Mouse (Mus musculus): Measurements from ENCODE around the gene Cryba1. TPM values are rescaled to one million over a fixed set of nuclear protein-coding genes. Genes with fewer than 3 reads are reported as not detected.
"Not testable (repeated sequence)": the region's sequence is repeated elsewhere in the genome, so short reads cannot be mapped to it uniquely, and the experiment has no call there.

Gene Cryba1
- not detected in 2 replicates for polyA plus RNA-seq (2012; rRNA removed)

DNA sequence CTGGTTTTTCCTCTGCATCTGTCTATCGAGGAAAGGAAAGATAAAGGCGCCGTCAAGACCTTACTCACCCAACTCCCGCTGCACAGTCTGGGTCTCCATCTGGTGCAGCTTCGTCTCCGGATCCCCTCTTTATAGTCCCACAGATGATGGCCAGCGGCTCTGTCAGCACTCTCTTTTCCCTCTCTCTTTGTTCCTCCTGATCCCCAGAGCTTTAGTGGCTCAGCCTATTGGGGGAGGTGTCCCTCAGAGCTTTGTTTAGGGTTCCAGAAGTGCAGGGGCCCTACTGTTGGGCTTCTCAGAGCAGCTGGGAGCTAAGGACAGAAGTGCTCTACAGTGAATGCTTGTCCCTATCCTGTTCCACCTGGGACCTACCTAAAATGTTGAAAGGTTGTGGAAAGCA, at the start of gene Cryba1:
Gene Cryba1, minus strand, starts transcription at position 101 of the 400 bp plus-strand sequence.
- DNase-seq (ENCODE audit: low read depth) = no peak

DNA sequence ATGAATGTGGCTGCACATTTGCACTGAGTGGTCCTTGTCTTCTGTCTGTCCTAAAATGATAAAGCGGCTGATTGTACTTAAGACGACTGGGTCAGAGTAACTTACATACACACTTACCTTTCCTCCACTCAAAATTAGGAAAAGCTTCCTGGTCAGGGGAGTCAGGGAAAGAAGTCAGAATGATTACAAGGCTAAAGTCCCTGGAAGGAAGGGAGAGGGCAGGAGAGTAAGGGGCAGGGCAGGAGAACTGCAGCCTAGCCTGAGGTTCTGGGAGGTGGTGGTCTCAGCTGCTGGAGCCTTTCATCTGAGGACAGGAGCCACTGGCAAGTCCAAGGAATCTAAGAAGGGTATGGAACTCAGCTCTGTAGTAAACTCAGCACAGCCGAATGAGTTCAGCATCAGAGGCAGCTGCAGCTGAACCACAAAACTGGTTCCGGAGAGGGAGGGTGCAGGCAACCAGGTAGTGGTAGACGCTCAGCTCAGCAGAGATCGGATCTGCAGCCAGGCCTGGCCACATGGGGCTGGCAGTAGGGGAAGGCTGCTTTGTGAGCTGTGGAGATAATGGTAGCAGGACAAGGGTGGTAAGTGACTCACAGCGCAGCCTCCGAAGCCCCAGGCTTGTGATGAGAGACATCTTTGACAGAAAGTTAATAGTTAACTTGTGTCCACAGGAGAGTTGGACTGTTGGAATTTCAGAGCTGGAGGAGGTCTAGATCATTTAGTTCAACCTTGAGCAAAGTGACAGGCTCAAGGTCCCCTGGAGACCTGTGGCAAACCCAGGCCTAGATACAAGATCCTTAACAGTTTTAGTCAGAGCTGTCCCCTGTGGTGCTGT, 47.0 kb upstream of the Cryba1 start:
- DNase-seq (ENCODE audit: low read depth) = no peak

- DNase-seq (ENCODE audit: low read depth) = no peak
Observed at GRCm38 (mm10) chr11:77770346-77770745, 45.3 kb upstream of the Cryba1 start.

DNA sequence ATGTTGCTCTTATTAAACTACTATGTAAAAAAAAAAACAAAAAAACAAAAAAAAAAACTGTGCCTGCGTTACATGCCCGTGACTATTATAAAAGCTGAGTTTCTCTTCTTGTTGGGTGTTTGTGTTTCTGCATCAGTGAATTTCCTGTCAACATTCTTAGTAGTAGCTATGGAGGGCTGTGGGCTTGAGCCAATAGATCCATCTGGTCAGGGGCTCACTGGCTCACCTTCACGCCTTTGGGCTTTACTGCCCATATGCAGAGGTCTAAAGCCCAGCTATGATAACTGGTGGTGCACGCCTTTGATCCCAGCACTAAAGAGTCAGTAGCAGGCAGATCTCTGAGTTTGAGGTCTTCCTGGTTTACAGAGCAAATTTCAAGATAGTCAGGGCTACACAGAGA, 44.4 kb upstream of the Cryba1 start:
- no peak for DNase-seq (ENCODE audit: low read depth)

DNA sequence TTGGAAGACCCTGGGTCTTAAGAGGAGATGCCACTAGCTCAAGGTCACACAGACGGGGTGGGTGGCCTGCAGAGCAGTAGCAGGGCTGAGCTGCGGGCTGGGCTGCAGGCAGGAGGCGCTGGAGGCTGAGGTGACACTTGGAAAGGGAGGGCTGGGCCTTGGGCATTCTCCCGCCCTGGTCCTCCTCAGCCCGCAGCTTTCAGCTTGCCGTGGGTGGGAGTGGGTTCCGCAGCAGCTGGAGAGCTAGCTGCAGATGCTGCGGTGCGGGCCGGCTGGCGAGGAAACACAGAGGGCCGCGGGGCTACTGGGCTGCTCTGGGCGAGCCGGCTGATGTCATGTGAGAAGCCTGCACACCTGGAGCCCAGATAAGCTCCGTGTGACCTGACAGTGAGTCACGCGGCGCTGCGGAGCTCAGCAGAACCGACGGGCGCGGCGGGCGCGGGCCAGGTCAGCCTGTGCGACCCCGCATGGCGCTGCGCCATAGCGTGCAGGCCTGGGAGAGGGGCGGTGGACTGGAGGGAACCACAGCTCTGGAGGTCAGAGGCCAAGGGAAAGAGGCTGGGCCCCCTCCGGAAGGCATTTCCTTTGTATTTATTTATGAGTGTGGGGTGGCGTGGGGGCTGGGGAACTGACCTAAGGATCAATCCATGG, 41.4 kb upstream of the Cryba1 start:
- DNase-seq (ENCODE audit: low read depth) = no peak

DNA sequence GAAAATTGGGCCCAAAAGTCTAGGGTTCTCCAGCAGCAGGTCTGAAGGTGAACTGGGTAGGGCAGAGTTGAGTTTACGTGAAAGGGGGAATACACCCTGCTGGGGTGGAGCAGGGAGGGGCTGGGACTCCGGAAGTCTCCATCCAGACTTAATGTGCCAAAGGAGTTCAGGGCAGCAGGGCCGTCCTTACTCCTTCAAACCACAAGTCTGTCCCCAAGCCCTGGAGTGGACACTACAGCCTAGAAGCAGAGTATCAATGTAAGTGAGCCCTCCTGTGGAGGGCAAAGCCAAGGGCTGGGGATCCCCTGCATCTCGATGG, 40.3 kb upstream of the Cryba1 start:
- no peak for DNase-seq (ENCODE audit: low read depth)

- DNase-seq (ENCODE audit: low read depth) = no peak
Observed at GRCm38 (mm10) chr11:77764694-77765458, 39.8 kb upstream of the Cryba1 start.

GRCm38 (mm10) chr11:77763673-77764340, 38.7 kb upstream of the Cryba1 start:
- no peak for DNase-seq (ENCODE audit: low read depth)

- DNase-seq (ENCODE audit: low read depth) = no peak
Observed at GRCm38 (mm10) chr11:77762783-77763672, 37.9 kb upstream of the Cryba1 start, which contains the start of gene Myo18a. TSS of gene Myo18a (plus strand) at chr11:77763246.

DNA sequence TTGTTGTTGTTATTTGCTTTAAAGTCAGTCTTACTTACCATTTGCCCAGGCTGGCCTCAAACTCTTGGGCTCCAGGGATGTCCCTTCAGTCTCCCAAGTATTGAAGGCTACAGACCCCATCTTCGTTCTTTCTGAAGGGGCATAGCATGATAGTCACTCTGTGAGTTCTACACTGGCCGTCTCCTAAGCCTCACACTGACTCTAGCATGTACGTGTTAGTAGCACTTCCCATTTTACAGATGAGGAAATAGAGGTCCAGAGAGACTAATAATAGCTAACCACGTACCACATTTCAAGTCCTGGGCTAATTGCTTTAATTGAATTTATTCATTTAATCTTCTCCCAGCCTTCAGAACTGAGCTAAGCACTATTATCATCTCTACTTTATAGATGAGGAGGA, 34.9 kb upstream of the Cryba1 start:
- no peak for DNase-seq (ENCODE audit: low read depth)

- DNase-seq (ENCODE audit: low read depth) = no peak
Observed at GRCm38 (mm10) chr11:77753469-77753868, 28.4 kb upstream of the Cryba1 start.

DNA sequence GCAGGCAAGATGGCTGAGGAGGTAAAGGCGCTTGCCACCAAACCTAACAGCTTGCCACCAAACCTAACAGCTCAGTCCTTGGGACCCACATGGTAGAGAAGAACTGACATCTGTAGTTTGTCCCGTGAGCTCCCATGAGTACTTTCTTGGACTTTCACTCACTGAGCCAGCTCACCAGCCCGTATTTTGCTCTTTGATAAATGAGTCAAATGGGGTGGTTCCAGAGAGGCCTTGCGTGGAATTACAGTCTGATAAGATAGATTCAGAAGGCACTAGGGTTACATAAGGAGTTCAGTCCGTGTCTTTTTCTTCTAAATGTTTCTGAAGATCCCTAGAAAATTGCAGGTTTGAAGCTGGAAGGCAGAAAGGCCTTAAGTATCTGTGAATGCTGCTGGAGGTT, 27.4 kb upstream of the Cryba1 start:
- no peak for DNase-seq (ENCODE audit: low read depth)

GRCm38 (mm10) chr11:77748996-77749395, 23.9 kb upstream of the Cryba1 start:
- no peak for DNase-seq (ENCODE audit: low read depth)

GRCm38 (mm10) chr11:77747103-77747502, 22.0 kb upstream of the Cryba1 start:
- DNase-seq (ENCODE audit: low read depth) = not testable (repeated sequence)

- DNase-seq (ENCODE audit: low read depth) = no peak
Observed at GRCm38 (mm10) chr11:77746652-77747051, 21.6 kb upstream of the Cryba1 start.

DNA sequence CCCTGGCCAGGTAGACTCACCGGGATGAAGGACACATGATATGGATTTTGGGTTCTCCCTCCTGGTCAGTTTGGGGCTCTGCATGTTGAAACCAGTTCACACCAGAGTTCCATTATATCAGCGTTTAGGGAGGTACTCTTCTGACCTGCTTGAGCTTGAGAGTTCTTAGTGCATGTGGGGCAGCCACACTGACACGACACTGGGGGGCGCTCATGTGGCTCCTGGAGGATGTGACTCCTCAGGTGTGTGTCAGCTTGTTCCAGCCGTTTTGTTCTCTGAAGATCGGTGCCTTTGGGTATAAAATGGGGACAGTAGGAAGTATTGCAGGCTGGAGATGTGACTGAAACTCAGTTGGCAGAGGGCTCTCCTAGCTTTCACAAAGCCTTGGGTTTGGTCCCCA, 18.9 kb upstream of the Cryba1 start:
- DNase-seq (ENCODE audit: low read depth) = no peak

- no peak for DNase-seq (ENCODE audit: low read depth)
Observed at GRCm38 (mm10) chr11:77738555-77738954, 13.5 kb upstream of the Cryba1 start.

- DNase-seq (ENCODE audit: low read depth) = no peak
Observed at GRCm38 (mm10) chr11:77737289-77737688, 12.2 kb upstream of the Cryba1 start.

DNA sequence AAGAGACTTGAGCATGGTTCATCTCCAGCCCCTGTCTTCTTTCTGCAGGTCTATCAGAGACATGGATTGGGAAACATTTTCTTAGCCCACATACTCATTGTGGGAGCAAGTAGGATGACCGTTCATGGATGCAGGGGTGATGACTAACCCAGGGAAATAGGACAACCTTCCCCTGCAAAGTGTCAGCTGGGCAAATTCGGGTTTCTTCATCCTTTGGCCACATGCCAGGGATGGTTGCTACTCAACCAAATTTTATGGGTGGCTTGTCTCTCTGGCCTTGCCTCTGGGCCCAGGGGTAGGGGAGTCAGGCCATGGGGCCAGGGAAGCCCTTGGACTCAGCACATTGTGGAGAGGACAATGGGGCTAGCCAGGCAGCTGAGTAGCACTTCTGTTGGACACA, 3.5 kb upstream of the Cryba1 start:
- DNase-seq (ENCODE audit: low read depth) = no peak

GRCm38 (mm10) chr11:77724766-77725165, 317 bp downstream of the Cryba1 start:
- no peak for DNase-seq (ENCODE audit: low read depth)

- DNase-seq (ENCODE audit: low read depth) = no peak
Observed at GRCm38 (mm10) chr11:77721389-77721788, 3.7 kb downstream of the Cryba1 start.
